Mouse (Mus musculus) limb, embryonic 15.5 days (tissue): ENCODE data around the gene Hace1. TPM values are rescaled to one million over a fixed set of nuclear protein-coding genes. Genes with fewer than 3 reads are reported as not detected.
"Not testable (repeated sequence)": the region's sequence is repeated elsewhere in the genome, so short reads cannot be mapped to it uniquely, and the experiment has no call there.

Source experiments
- ATAC-seq: fragments of 200-750 bp; cut with Nextera tagmentation; 2 replicates; pipeline ENCODE4 v1.8.0; 2017; ENCODE audit warnings: low read depth, moderate TSS enrichment; ENCODE audit not compliant: insufficient number of reproducible peaks, low FRiP score, low TSS enrichment
- H3K27ac ChIP-seq: fragments of 300-500 bp; sonication (generic); 2 replicates; pipeline ENCODE4 v1.5.1; 2015; ENCODE audit warnings: moderate library complexity, mild to moderate bottlenecking, inconsistent platforms
- H3K27me3 ChIP-seq: fragments of 300-500 bp; sonication (generic); 2 replicates; pipeline ENCODE4 v1.6.1; 2015; ENCODE audit warnings: inconsistent platforms
- H3K36me3 ChIP-seq: fragments of 300-500 bp; sonication (generic); 2 replicates; pipeline ENCODE4 v1.6.1; 2015; ENCODE audit warnings: inconsistent platforms
- H3K4me1 ChIP-seq: fragments of 300-500 bp; sonication (generic); 2 replicates; pipeline ENCODE4 v1.6.1; 2015; ENCODE audit warnings: inconsistent platforms
- H3K4me2 ChIP-seq: fragments of 300-500 bp; sonication (generic); 2 replicates; pipeline ENCODE4 v1.6.1; 2015; ENCODE audit warnings: mild to moderate bottlenecking, inconsistent platforms
- H3K4me3 ChIP-seq: fragments of 300-500 bp; sonication (generic); 2 replicates; pipeline ENCODE4 v1.5.1; 2015; ENCODE audit warnings: mild to moderate bottlenecking, inconsistent platforms
- H3K9ac ChIP-seq: fragments of 300-500 bp; sonication (generic); 2 replicates; pipeline ENCODE4 v1.6.1; 2015; ENCODE audit warnings: inconsistent platforms
- H3K9me3 ChIP-seq: fragments of 300-500 bp; sonication (generic); 2 replicates; pipeline ENCODE4 v1.6.1; 2016; ENCODE audit warnings: inconsistent platforms
- WGBS: fragments of 180-500 bp; shearing (Covaris S2); methylation state at CpG from one replicate; pipeline ENCODE4 v1.1.7; 2015; 5-methylcytosine and 5-hydroxymethylcytosine counted together
- polyA plus RNA-seq: library from polyadenylated mRNA; unstranded; fragments of >200 nt; fragmentation: Nextera tagmentation; extraction: Ambion mirVana; gene quantifications from 2 replicates; pipeline ENCODE4 v1.2.1, GENCODE M21; 2015

Hace1 gene
- 14.9 and 18.4 TPM in 2 replicates for polyA plus RNA-seq

DNA sequence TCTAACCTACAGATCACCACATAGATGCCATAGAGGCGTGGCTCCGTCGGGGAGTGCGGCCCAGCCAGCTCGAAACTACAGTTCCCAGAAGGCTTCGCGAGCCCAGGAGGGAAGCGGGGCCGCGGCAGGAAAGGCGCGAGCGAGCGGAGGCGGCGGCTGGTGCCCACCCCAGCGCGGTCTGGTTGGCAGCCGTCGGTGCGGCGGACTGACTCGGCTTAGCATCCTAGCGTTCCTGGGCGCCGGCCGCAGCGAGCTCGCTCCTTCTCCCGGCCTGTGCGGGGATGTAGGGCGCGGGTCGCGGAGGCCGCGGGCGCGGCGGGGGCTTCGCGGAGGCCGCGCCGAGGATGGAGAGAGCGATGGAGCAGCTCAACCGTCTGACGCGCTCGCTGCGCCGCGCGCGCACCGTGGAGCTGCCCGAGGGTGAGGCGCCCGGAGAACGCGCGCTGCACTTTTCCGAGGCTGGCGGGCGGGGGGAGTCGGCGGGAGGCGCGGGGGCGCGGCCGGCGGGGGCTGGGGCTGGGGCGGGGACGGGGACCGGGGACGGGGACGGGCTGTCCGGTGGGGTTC lies at the start of gene Hace1:
TSS of gene Hace1 (plus strand) at position 99 of the 567 bp plus-strand sequence.
- Histone ChIP-seq H3K27ac (peak within 1 kb of the TSS; percentile 94), H3K27me3 (no peaks in the 10 kb centered on the region), H3K4me1 (no peaks in the 10 kb centered on the region), H3K4me3 (peak within 1 kb of the TSS; percentile 94), H3K9ac (peak within 1 kb of the TSS; percentile 79), H3K36me3 (no peaks in the 10 kb centered on the region), H3K9me3 (no peaks in the 10 kb centered on the region), H3K4me2 (peak within 1 kb of the TSS; percentile 74)
- ATAC-seq = peak; percentile 92
- under 1% methylated on average over 50 of the region's 79 CpGs for WGBS

DNA sequence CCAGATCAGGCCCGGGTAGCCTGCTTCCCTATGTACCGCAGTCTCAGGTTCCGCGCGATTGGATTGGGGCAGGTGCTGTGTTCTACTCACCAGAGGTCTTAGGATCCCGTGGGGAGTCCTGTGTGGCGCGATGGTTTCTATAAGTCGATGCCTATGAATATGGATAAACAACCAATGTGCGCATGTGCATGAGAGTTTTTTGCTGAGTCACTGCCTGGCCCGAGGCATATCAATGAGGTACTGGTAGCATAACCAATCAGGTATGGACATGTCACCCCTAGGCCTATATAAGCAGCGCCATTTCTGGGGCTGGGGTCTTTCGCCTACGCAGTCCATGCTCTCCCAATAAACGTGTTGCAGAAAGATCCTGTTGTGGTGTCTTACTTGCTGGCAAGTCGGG lies 40.3 kb upstream of the Hace1 start:
- not testable (repeated sequence) for H3K36me3 ChIP-seq, H3K9me3 ChIP-seq, ATAC-seq, H3K27ac ChIP-seq, H3K4me3 ChIP-seq, H3K9ac ChIP-seq, H3K4me1 ChIP-seq, H3K27me3 ChIP-seq, H3K4me2 ChIP-seq
- WGBS = 93% methylated on average over 16 of the region's 16 CpGs

DNA sequence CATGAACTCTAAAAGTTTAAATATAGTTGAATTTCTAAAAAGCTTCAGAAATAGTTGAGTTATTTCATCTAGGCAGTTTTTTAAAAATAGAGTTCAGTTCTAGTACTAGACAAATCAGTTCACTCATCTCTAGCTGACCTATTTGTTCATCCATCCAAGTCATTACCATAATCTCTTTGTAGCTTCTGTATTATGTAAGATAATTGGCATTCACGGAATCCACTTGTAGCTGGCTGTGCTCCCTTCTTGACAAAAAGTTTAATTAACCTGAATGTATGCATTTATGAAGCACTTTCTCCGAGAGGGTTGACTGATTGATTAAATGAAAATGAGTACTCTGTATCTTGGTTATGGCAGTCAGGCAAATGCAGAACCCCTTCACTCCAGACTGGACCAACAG lies 34.9 kb upstream of the Hace1 start:
- Histone ChIP-seq H3K9me3 (no peaks in the 10 kb centered on the region), H3K9ac (no peak overlapping the region), H3K4me2 (no peak overlapping the region), H3K36me3 (no peaks in the 10 kb centered on the region), H3K27ac (no peak overlapping the region), H3K4me1 (no peaks in the 10 kb centered on the region), H3K27me3 (no peaks in the 10 kb centered on the region), H3K4me3 (no peak overlapping the region)
- 63% methylated on average over 2 of the region's 2 CpGs for WGBS
- no peak for ATAC-seq

DNA sequence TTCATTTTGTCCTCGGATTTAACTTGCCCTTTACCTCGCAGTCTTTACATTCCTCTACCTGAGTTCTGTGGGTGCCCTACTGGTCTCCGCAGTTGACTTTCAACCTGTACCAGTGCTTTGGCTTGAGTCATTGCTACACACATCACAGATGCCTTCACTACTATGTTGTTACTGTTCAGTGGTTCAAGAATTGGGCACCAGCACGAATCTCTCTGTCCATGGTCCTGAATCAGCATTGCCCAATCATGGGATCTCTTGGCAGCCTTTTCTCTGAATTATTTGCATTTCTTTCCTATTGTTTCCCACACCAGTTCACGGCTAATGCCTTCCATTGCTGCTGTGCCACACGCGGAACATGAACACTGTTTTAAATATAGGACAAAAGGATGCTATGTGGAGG lies 30.8 kb upstream of the Hace1 start:
- Histone ChIP-seq H3K4me2 (no peak overlapping the region), H3K27me3 (no peaks in the 10 kb centered on the region), H3K4me3 (no peak overlapping the region), H3K4me1 (no peaks in the 10 kb centered on the region), H3K27ac (no peak overlapping the region), H3K36me3 (no peaks in the 10 kb centered on the region), H3K9me3 (no peaks in the 10 kb centered on the region), H3K9ac (no peak overlapping the region)
- WGBS = 40% methylated on average over 7 of the region's 7 CpGs
- ATAC-seq = no peak

DNA sequence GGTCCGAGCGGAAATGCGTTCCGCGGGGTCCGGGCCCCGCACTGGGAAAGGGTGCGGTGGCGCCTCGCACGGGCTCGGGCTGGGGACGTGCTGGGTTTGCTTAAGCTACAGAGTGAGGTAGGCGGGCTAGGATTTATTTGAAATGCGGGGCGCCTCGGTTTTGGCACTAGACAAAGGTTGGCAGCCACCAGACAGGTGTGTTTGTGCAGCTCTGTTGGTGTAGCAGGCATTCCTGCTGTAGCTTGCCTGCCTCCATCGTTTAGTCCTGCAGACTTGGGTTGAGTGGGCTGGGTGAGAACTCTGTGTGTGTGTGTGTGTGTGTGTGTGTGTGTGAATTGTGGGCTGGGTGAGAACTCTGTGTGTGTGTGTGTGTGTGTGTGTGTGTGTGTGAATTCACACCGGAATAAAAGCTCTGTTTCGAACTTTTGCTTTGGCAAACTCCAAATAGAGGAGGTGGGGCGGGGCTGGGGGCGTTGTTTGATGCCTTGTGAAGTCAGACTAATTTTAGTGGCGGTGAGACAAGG lies 731 bp downstream of the Hace1 start:
- H3K4me1 ChIP-seq = no peaks in the 10 kb centered on the region
- no peaks in the 10 kb centered on the region for H3K36me3 ChIP-seq
- peak overlapping the region; percentile 94 for H3K4me3 ChIP-seq
- H3K9me3 ChIP-seq = no peaks in the 10 kb centered on the region
- peak overlapping the region; percentile 74 for H3K4me2 ChIP-seq
- peak; percentile 62 for ATAC-seq
- peak overlapping the region; percentile 79 for H3K9ac ChIP-seq
- WGBS = under 1% methylated on average over 23 of the region's 23 CpGs
- no peaks in the 10 kb centered on the region for H3K27me3 ChIP-seq
- H3K27ac ChIP-seq = peak overlapping the region; percentile 94

DNA sequence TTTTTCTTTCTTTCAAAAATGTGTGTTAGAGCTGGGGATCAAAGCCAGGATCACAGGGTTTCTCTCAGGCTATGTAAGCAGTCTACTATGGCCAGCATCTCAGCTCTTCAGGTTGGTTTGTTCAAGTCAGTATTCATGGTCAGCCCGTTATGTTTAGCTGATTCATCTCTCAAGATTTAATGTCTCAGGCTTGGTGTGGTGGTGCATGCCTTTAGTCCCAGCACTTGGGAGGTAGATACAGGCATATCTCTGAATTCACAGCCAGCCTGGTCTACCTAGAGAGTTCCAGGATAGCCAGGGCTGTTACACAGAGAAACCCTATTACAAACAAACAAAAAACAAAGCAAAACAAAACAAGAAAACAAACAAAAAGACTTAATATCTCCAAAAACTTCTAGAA lies 5.7 kb downstream of the Hace1 start:
- H3K27me3 ChIP-seq = no peaks in the 10 kb centered on the region
- no peaks in the 10 kb centered on the region for H3K36me3 ChIP-seq
- ATAC-seq = no peak
- H3K27ac ChIP-seq = no peak overlapping the region
- H3K4me2 ChIP-seq = no peak overlapping the region
- H3K9ac ChIP-seq = no peak overlapping the region
- WGBS = 97% methylated on average over 1 of the region's 1 CpGs
- no peaks in the 10 kb centered on the region for H3K9me3 ChIP-seq
- H3K4me1 ChIP-seq = no peaks in the 10 kb centered on the region
- H3K4me3 ChIP-seq = no peak overlapping the region

DNA sequence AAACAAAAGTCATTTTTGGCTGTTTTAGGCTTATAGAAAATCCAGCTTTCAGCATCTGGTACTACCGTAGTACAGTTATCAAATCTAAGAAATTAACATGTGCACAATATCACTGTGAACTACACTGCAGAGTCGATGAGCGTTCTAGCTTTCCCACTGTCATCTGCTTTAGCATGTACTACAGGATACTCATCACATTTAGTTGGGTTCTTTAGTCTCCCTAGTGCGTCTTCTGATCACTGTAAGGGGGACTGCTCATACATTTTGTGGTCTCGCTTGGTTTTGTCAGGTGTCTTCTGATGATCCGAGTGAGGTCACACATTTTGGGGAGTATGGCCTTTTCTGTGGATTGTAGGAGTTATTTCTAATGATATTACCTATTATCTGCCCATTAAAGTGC lies 6.2 kb downstream of the Hace1 start:
- H3K36me3 ChIP-seq = no peaks in the 10 kb centered on the region
- WGBS = 94% methylated on average over 6 of the region's 6 CpGs
- H3K4me2 ChIP-seq = no peak overlapping the region
- H3K9me3 ChIP-seq = no peaks in the 10 kb centered on the region
- ATAC-seq = no peak
- no peaks in the 10 kb centered on the region for H3K27me3 ChIP-seq
- no peak overlapping the region for H3K9ac ChIP-seq
- no peaks in the 10 kb centered on the region for H3K4me1 ChIP-seq
- no peak overlapping the region for H3K4me3 ChIP-seq
- no peak overlapping the region for H3K27ac ChIP-seq

DNA sequence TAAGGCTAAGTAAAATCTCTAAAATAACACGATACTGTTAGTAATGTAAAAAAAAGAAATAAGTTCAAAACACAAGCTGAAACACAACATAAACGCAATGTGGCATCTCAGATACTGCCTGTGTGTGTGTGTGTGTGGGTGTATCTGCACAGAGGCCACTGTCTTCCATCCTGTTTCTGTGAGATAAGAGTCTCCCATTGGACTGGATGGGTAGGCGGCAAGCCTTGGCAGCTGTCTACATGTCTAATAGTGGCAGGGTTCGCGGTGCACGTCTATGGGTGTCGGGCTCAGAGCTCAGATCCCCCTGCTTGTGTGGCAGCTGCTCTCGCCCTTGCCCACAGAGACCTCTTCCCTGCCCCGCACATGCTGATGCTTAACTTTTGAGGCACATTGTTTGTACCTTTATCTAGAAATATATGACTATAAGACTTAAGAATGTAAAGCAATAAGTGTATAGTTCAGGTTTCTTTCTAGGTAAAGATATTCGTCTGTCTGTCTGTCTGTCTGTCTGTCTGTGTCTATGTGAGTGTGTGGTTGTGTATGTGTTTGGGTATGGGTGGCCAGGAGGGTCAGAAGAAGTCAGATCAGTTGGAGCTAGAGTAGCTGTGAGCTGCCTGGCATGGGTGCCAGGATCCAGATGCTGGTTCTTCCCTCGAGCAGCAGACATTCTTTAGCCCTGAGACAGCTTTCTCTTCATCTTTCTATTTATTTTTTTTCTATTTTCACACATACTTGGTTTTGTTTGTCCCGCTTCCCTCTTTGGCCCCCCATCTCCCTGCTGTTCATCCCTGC lies 6.9 kb downstream of the Hace1 start:
- Histone ChIP-seq H3K4me1 (no peaks in the 10 kb centered on the region), H3K9me3 (no peaks in the 10 kb centered on the region), H3K4me2 (no peak overlapping the region), H3K27me3 (no peaks in the 10 kb centered on the region), H3K9ac (no peak overlapping the region), H3K4me3 (no peak overlapping the region), H3K36me3 (no peaks in the 10 kb centered on the region), H3K27ac (no peak overlapping the region)
- WGBS = 92% methylated on average over 12 of the region's 12 CpGs
- ATAC-seq = no peak

DNA sequence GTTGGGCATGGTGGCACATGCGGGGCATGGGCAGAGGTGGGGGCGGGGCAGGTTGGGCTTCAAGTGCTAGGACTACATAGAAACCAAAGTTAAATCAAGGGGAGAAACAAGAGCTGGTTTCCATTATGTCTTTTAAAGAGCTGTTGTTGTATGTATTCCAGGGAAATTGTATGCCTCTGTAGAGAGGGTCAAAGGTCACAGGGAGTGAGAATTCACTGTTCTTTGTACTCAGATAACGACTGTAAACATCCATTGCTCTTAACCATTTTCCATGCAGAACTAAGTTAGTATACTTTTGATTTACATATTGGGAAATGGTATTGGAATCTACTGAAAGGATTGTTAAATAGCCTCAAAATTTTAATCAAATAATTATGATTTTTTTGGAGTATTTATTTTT lies 28.2 kb downstream of the Hace1 start:
- H3K9ac ChIP-seq = no peak overlapping the region

DNA sequence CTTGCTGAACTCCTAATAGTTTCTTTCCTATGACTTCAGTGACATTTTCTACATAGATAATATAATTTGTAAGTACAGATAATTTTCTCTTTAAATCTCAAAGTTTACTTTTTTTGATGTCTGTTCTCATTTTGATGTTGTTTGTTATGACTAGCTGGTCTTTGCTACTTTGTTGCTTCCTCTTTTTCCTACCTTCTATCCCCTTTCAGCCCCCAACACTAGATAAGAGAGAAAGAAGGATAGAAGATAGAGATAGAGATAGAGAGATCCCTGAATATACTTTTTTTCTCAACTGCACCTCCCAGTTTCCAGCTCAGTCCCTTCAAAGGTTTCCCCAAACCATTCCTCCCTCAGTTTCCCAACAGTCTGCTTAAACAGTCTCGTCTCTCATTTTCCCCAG lies 33.1 kb downstream of the Hace1 start:
- no peak overlapping the region for H3K9ac ChIP-seq
- no peaks in the 10 kb centered on the region for H3K27me3 ChIP-seq
- peaks cover 9% of the 10 kb centered on the region for H3K36me3 ChIP-seq
- no peak overlapping the region for H3K4me3 ChIP-seq
- no peaks in the 10 kb centered on the region for H3K9me3 ChIP-seq
- no peak for ATAC-seq
- H3K4me2 ChIP-seq = no peak overlapping the region
- WGBS = 100% methylated on average over 1 of the region's 1 CpGs
- no peaks in the 10 kb centered on the region for H3K4me1 ChIP-seq
- no peak overlapping the region for H3K27ac ChIP-seq

More for the DNA sequence above, 28.2 kb downstream of the Hace1 start:
- peaks cover 9% of the 10 kb centered on the region for H3K36me3 ChIP-seq
- H3K27ac ChIP-seq = no peak overlapping the region
- no peaks in the 10 kb centered on the region for H3K9me3 ChIP-seq
- 70% methylated on average over 3 of the region's 3 CpGs for WGBS
- ATAC-seq = no peak
- H3K4me1 ChIP-seq = no peaks in the 10 kb centered on the region
- no peak overlapping the region for H3K4me3 ChIP-seq
- no peaks in the 10 kb centered on the region for H3K27me3 ChIP-seq
- no peak overlapping the region for H3K4me2 ChIP-seq

DNA sequence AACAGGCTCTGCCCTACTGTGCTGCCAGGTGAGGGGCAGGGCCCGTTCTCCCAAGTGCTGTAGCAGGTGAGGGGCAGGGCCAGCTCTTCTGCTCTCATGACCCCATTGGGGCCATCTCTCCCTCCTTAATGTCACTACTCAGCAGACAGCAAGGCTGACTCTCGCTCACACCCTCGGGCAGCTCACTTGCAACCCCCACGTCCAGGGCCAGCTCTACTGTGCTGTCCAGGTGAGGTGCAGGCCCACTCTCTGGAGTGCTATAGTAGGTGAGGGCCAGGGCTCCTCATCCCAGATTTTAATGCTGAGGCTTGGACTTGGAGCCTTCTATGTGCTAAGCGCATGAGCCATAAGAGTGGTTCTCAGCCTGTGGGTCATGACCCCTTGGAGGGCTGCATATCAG lies 38.4 kb downstream of the Hace1 start:
- 95% methylated on average over 5 of the region's 5 CpGs for WGBS
- Histone ChIP-seq H3K36me3 (peaks cover 3% of the 10 kb centered on the region; the same call in 1 of the 2 replicates), H3K9me3 (no peaks in the 10 kb centered on the region), H3K27me3 (no peaks in the 10 kb centered on the region), H3K27ac (no peak overlapping the region), H3K4me2 (no peak overlapping the region), H3K4me1 (no peaks in the 10 kb centered on the region), H3K9ac (no peak overlapping the region), H3K4me3 (no peak overlapping the region)
- ATAC-seq = 0 out of 2 replicates have a peak, but pooled peaks have one; percentile 24

DNA sequence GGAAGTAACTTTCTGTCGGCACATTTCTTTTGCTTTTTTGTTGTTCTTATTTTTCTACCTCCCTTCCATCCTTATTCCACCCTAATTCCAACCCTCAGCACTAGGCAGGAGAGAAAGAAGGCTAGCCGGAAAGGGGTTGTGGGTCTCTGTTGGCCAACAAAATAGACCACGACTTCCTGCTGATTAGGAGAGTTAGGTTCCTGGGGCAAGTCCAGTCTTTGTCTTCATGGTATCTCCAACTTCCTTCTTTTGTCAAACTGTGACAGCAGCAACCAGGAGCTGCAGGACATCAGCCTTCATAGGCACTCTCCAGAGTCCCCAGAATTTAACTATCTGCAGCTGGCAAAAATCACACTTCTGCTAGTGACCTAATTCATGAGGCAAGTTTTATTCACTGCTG lies 41.4 kb downstream of the Hace1 start:
- Histone ChIP-seq H3K4me2 (no peak overlapping the region), H3K4me1 (no peaks in the 10 kb centered on the region), H3K27ac (no peak overlapping the region), H3K4me3 (no peak overlapping the region), H3K27me3 (no peaks in the 10 kb centered on the region), H3K9me3 (no peaks in the 10 kb centered on the region), H3K9ac (no peak overlapping the region), H3K36me3 (peaks cover 9% of the 10 kb centered on the region; the same call in 1 of the 2 replicates)
- ATAC-seq = no peak
- 75% methylated on average over 3 of the region's 3 CpGs for WGBS
